Mouse (Mus musculus): ENCODE results near the gene Mast4. TPM values are rescaled to one million over a fixed set of nuclear protein-coding genes. Genes with fewer than 3 reads are reported as not detected.
A peak's percentile ranks its signal among the peaks of the same experiment; 100 is the strongest.

The Mast4 gene
- polyA plus RNA-seq, 1 experiment from 2014 or later, result 2.8 TPM

DNA sequence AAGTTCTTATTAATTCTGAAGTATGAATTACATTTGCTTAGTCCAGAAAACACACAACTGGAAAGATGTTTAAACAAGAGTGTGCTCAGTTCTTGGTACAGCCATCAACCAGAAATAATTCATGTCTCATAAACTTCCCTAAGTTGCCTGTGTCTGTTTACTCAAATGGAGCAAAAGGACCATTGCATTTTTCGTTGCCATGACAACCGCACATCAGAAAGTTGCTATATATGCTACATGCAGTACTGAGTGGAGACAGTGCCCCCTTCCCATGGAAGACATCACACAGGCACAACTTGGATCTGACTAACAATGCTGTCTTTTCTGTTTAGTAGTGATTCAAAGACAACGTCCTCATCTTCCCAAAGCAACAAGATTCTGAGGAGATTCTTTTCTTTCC, 527.6 kb downstream of the Mast4 start:
- Histone ChIP-seq H3K4me1 (ENCODE audit: insufficient read depth) (no peaks in the 10 kb centered on the region), H3K4me2 (ENCODE audit: low read depth, low read length) (no peak overlapping the region), H3K27me3 (ENCODE audit: insufficient read depth, low read length) (no peaks in the 10 kb centered on the region), H3K27ac (ENCODE audit: low read depth) (no peak overlapping the region), H3K9ac (replicated peaks) (no peak overlapping the region), H3K4me3 (ENCODE audit: low read depth, low read length) (no peak overlapping the region), H3K9me3 (ENCODE audit: low read length) (no peaks in the 10 kb centered on the region), H3K36me3 (replicated peaks; ENCODE audit: insufficient read depth, low read length) (no peaks in the 10 kb centered on the region)
- ATAC-seq, result no peak
- no peak for DNase-seq
- WGBS (ENCODE audit: insufficient replicate concordance), result 86% methylated on average over 3 of the region's 3 CpGs
- TF ChIP-seq CTCF (IDR thresholded peaks at IDR 0.05; ENCODE audit: low read depth) (no peak), EP300 (IDR thresholded peaks at IDR 0.05; ENCODE audit: low read depth) (no peak)

GRCm38 (mm10) chr13:102805190-102805589, 529.1 kb downstream of the Mast4 start:
- Histone ChIP-seq H3K9ac (replicated peaks) (no peak overlapping the region), H3K4me3 (ENCODE audit: low read depth, low read length) (no peak overlapping the region), H3K4me1 (ENCODE audit: insufficient read depth) (no peaks in the 10 kb centered on the region), H3K27ac (ENCODE audit: low read depth) (no peak overlapping the region), H3K27me3 (ENCODE audit: insufficient read depth, low read length) (no peaks in the 10 kb centered on the region), H3K36me3 (replicated peaks; ENCODE audit: insufficient read depth, low read length) (no peaks in the 10 kb centered on the region), H3K9me3 (ENCODE audit: low read length) (no peaks in the 10 kb centered on the region), H3K4me2 (ENCODE audit: low read depth, low read length) (no peak overlapping the region)
- TF ChIP-seq EP300 (IDR thresholded peaks at IDR 0.05; ENCODE audit: low read depth) (no peak), CTCF (IDR thresholded peaks at IDR 0.05; ENCODE audit: low read depth) (no peak)
- ATAC-seq, result no peak
- no peak for DNase-seq
- WGBS (ENCODE audit: insufficient replicate concordance), result 69% methylated on average over 6 of the region's 6 CpGs

GRCm38 (mm10) chr13:102803206-102803605, 531.1 kb downstream of the Mast4 start:
- Histone ChIP-seq H3K4me1 (ENCODE audit: insufficient read depth) (no peaks in the 10 kb centered on the region), H3K36me3 (replicated peaks; ENCODE audit: insufficient read depth, low read length) (no peaks in the 10 kb centered on the region), H3K9ac (replicated peaks) (no peak overlapping the region), H3K27me3 (ENCODE audit: insufficient read depth, low read length) (no peaks in the 10 kb centered on the region), H3K4me3 (ENCODE audit: low read depth, low read length) (no peak overlapping the region), H3K27ac (ENCODE audit: low read depth) (no peak overlapping the region), H3K4me2 (ENCODE audit: low read depth, low read length) (no peak overlapping the region), H3K9me3 (ENCODE audit: low read length) (no peaks in the 10 kb centered on the region)
- WGBS (ENCODE audit: insufficient replicate concordance), result 79% methylated on average over 9 of the region's 9 CpGs
- DNase-seq, result no peak
- TF ChIP-seq EP300 (IDR thresholded peaks at IDR 0.05; ENCODE audit: low read depth) (no peak), CTCF (IDR thresholded peaks at IDR 0.05; ENCODE audit: low read depth) (no peak)
- no peak for ATAC-seq

DNA sequence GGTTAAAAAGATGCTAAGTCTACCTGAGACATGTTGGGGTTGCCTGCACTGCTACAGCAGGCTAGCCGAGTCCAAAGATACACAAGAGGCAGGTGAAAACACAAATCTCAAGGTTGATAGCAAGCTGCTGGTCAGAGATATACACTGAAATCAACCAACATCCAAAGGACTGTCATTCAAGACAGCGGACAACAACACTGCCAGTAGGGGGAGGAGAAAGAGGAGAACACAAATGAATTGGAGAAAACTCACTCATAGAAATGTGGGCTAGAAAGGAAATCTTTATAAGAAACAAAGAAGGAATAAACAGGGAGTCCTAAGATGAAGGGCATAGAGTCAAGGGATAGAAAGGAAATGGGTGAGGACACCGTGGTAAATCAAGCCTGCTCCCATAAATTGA, 542.1 kb downstream of the Mast4 start:
- H3K4me2 ChIP-seq (ENCODE audit: low read depth, low read length), result no peak overlapping the region
- H3K9ac ChIP-seq (replicated peaks), result no peak overlapping the region
- no peaks in the 10 kb centered on the region for H3K9me3 ChIP-seq (ENCODE audit: low read length)
- H3K4me1 ChIP-seq (ENCODE audit: insufficient read depth), result no peaks in the 10 kb centered on the region
- 71% methylated on average over 3 of the region's 3 CpGs for WGBS (ENCODE audit: insufficient replicate concordance)
- H3K36me3 ChIP-seq (replicated peaks; ENCODE audit: insufficient read depth, low read length), result peaks cover 9% of the 10 kb centered on the region
- no peak overlapping the region for H3K27ac ChIP-seq (ENCODE audit: low read depth)
- ATAC-seq (no peak), DNase-seq (no peak)
- TF ChIP-seq EP300 (IDR thresholded peaks at IDR 0.05; ENCODE audit: low read depth) (no peak), CTCF (IDR thresholded peaks at IDR 0.05; ENCODE audit: low read depth) (peak; percentile 21; the same call in 1 of the 2 replicates)
- H3K4me3 ChIP-seq (ENCODE audit: low read depth, low read length), result no peak overlapping the region
- H3K27me3 ChIP-seq (ENCODE audit: insufficient read depth, low read length), result no peaks in the 10 kb centered on the region

- 81% methylated on average over 6 of the region's 6 CpGs for WGBS (ENCODE audit: insufficient replicate concordance)
- no peak for ATAC-seq
- Histone ChIP-seq H3K4me3 (ENCODE audit: low read depth, low read length) (no peak overlapping the region), H3K27me3 (ENCODE audit: insufficient read depth, low read length) (no peaks in the 10 kb centered on the region), H3K9me3 (ENCODE audit: low read length) (no peaks in the 10 kb centered on the region), H3K4me1 (ENCODE audit: insufficient read depth) (no peaks in the 10 kb centered on the region), H3K4me2 (ENCODE audit: low read depth, low read length) (no peak overlapping the region), H3K9ac (replicated peaks) (no peak overlapping the region), H3K27ac (ENCODE audit: low read depth) (no peak overlapping the region), H3K36me3 (replicated peaks; ENCODE audit: insufficient read depth, low read length) (peaks cover 15% of the 10 kb centered on the region)
- no peak for DNase-seq
- TF ChIP-seq EP300 (IDR thresholded peaks at IDR 0.05; ENCODE audit: low read depth), result no peak
- no peak for TF ChIP-seq CTCF (IDR thresholded peaks at IDR 0.05; ENCODE audit: low read depth)
These were observed 543.6 kb downstream of the Mast4 start for GRCm38 (mm10) chr13:102790601-102791155.

- H3K4me1 ChIP-seq (ENCODE audit: insufficient read depth), result no peaks in the 10 kb centered on the region
- ATAC-seq (no peak), DNase-seq (no peak)
- H3K9me3 ChIP-seq (ENCODE audit: low read length), result no peaks in the 10 kb centered on the region
- WGBS (ENCODE audit: insufficient replicate concordance), result 84% methylated on average over 10 of the region's 10 CpGs
- H3K27ac ChIP-seq (ENCODE audit: low read depth), result no peak overlapping the region
- no peak overlapping the region for H3K4me2 ChIP-seq (ENCODE audit: low read depth, low read length)
- no peak overlapping the region for H3K9ac ChIP-seq (replicated peaks)
- no peak overlapping the region for H3K4me3 ChIP-seq (ENCODE audit: low read depth, low read length)
- peaks cover 11% of the 10 kb centered on the region; the same call in 1 of the 2 replicates for H3K36me3 ChIP-seq (replicated peaks; ENCODE audit: insufficient read depth, low read length)
- H3K27me3 ChIP-seq (ENCODE audit: insufficient read depth, low read length), result no peaks in the 10 kb centered on the region
- TF ChIP-seq CTCF (IDR thresholded peaks at IDR 0.05; ENCODE audit: low read depth) (no peak), EP300 (IDR thresholded peaks at IDR 0.05; ENCODE audit: low read depth) (no peak)
These were observed 547.5 kb downstream of the Mast4 start for GRCm38 (mm10) chr13:102786666-102787230.
